Mouse (Mus musculus): ENCODE data around the gene Anxa3.

The Anxa3 gene

GRCm38 (mm10) chr5:96792936-96793718 lies at the start of gene Anxa3:
Gene Anxa3, plus strand, starts transcription at chr5:96793339.
- DNase-seq (ENCODE audit: low spot score in 2 of 2): no peak

DNA sequence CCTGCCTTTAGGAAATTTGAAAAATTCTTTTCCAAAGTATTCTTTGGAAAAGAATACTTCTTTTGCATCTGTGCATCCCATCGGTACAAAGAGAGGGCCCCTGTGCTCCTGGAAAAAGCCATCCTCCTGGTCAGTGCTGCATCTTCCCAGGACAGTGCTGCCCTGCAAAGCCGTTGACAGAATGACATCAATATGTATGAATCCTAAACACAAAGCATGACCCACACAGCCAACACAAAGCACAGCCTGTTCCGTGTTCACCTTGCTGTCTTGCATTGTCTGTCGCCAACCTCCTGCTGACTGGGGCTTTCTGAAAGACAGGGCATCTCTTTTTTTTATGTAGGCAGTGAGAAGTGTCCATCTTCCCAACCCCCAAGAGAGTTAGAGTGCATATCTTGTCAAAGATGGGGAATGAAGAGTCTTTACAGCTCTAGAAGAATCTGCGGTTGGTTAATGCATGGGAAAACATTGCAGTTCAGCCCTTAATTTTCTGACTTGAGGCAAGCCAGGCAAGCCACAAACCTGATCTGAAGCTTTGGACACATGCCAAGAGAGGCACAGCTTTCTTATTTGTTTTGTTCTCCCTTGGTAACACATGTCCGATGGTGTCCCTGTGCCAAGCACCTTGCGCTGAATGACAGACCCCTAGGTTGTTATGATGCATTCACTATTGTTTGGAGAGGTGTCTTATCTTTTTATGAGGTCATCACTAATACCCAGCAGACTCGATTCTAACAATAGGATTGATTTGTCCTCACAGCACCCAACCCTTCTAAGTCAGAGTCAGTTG lies 45.7 kb upstream of the Anxa3 start:
- no peak for DNase-seq (ENCODE audit: low spot score in 2 of 2)

- no peak for DNase-seq (ENCODE audit: low spot score in 2 of 2)
Measured at GRCm38 (mm10) chr5:96757615-96758014, 35.5 kb upstream of the Anxa3 start.

DNA sequence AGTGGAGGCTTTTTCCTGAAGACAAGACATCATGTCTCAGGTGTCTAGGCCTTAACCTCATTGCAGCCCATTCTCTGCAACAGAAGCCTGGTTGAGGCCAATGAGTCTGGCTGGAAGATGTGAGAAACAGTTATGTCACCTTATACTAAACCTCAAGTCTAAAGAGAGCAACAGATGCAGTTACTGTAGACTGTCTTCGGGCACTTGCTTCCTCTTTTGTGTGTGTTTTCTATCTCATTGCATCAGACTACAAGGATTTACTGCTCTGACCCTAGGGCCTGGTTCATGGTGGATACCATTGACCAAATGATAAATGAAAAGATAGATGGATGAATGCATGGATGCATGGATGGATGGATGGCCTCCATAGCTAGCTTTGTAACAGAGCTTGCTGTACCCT lies 31.1 kb upstream of the Anxa3 start:
- no peak for DNase-seq (ENCODE audit: low spot score in 2 of 2)

DNA sequence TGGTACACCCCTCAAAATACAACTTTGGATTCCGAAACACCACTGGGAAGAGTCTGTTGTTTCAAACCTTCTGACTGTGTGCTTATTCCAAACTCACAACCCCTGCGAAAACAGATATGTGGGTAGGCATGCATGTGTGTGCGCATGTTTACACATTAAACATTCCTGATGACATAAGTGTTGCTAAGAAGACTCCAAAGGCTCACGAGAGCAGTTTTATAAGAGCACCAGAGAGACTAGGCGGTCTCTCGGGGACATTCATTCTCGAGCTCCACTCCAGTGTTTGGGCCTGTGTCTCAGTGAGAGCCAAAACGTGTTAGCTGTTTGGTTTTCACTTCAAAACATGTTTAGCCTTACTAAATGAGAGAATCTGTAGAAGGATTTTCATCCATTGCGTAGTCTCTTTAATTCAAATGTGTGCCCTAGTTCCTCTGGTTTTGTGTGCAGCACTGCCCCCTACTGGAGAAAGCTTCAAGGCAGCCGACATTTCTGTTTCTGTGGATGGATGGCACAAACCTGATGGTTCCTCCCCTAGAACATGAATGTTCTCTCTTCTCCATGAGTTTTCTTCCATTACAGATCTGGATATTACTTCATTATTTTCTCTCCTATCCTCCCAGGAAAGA lies 24.2 kb upstream of the Anxa3 start:
- peak; percentile 61 to 70 for DNase-seq (ENCODE audit: low spot score in 2 of 2)

- DNase-seq (ENCODE audit: low spot score in 2 of 2): no peak
Measured at GRCm38 (mm10) chr5:96783506-96784288, 9.4 kb upstream of the Anxa3 start.

GRCm38 (mm10) chr5:96785096-96785495 lies 8.0 kb upstream of the Anxa3 start:
- no peak for DNase-seq (ENCODE audit: low spot score in 2 of 2)

DNA sequence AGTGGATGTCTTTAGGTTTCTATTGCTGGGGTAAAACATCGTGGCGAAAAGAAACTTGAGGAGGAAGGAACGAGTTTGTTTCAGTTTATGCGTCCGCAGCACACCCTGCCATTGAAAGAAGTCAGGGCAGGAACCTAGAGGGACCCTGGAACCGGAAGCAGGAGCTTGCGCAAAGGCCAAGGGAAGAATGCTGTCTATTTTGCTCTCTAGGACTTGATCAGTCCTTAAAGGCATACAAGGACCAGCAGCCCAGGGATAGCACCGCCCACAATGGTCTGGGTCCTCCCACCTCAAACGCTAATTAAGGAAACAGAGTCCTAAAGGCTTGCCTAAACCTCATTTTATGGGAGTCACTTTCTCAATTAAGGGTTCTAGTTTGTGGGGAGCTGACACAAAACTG lies 717 bp upstream of the Anxa3 start:
- no peak for DNase-seq (ENCODE audit: low spot score in 2 of 2)

- DNase-seq (ENCODE audit: low spot score in 2 of 2): no peak
Measured at GRCm38 (mm10) chr5:96793953-96794635, 955 bp downstream of the Anxa3 start.

DNA sequence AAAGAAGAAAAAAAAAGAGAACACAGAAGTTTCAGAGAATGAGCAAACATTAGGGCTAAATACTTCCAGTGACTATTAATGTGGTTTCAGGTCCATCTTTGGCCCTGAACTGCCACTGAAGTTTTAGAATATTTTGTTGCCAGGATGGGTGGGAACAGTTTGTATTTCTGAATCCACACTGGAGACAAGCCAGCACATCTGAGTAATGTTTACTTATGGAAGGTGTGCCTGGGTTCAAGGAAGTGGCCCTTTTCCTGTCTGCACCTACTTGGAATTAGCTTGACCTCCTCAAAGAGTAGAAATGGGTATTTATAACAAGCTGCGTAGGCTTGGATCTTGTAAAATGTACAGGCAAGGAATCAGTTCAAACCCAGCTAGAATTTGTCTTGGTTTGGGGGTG lies 2.6 kb downstream of the Anxa3 start:
- DNase-seq (ENCODE audit: low spot score in 2 of 2): no peak

GRCm38 (mm10) chr5:96797465-96797864 lies 4.3 kb downstream of the Anxa3 start:
- DNase-seq (ENCODE audit: low spot score in 2 of 2): no peak

DNA sequence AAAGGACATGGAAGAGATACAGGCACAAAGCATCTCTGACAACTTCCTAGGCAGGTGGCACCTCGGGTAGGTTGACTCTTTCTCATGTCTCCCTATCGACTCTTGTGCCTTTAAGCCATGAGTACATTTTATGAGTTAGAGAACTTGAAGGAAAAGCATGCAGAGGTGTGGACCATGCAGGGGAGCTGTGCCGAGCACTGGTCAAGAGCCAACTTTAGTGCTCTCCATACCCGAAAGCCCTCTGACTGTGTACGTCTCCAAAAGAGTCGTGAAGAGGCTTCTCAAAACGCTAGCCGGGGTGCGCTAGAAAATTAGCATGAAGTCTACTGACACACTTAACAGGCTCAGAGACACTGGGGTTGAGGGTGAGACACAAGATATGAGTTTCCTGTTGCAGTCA lies 6.0 kb downstream of the Anxa3 start:
- DNase-seq (ENCODE audit: low spot score in 2 of 2): no peak

DNA sequence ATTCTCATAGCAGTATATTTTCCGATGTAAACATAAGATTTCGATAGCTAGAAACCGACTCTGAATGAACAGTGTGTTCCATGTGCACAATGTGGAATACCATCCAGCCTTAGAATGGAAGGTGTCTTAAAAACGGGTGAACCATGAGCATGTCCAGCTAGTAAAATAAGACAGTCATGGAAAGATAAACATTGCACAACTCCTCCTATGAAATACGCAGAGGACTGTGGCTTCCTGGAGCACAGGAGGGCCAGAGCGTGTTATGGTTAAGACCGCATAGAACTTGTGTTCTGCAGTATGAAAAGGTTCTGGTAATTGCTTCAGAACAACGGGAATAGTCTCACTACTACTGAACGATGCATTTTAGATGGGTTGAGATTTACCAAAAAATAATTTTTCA lies 6.8 kb downstream of the Anxa3 start:
- DNase-seq (ENCODE audit: low spot score in 2 of 2): no peak

GRCm38 (mm10) chr5:96802185-96802584 lies 9.0 kb downstream of the Anxa3 start:
- DNase-seq (ENCODE audit: low spot score in 2 of 2): no peak

GRCm38 (mm10) chr5:96803091-96803490 lies 10.0 kb downstream of the Anxa3 start:
- DNase-seq (ENCODE audit: low spot score in 2 of 2): no peak

DNA sequence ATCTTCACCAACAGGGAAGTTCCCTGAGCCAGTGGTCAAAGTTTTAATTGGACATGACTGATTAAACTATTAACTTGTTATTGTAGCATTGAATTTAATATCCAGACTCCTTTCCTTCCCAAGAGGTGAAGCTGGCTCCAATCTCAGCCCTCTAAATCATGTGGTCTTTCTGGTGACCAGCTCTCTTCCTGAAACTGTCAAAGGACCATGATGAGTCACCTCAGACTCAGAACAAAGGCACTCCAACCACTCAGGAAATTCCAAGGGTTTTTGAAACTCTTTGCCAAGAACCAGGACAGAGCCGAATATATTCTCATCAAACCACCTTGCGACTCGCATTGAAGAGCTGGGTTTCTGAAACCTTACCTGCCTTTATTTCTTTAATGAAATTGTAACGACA lies 11.2 kb downstream of the Anxa3 start:
- no peak for DNase-seq (ENCODE audit: low spot score in 2 of 2)

- DNase-seq (ENCODE audit: low spot score in 2 of 2): no peak
Measured at GRCm38 (mm10) chr5:96804813-96805212, 11.7 kb downstream of the Anxa3 start.

DNA sequence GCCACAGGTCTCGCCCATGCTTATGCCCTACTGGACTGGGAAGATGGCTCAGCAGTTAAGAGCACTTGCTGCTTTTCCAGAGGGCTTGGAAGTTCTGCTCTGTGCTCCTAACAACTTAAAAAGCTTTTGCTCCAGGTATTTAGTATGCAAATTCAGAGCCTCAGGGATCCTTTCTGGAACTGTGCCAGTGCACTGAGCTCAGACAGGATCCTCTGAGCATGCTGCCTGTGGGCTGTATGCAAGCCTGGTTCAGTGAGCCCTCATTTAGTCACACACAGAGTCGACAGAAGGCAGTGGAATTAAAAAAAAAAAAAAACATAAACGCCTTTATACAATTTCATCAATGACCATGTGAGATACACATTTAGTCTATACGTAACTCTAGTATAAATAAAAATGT lies 17.5 kb downstream of the Anxa3 start:
- DNase-seq (ENCODE audit: low spot score in 2 of 2): no peak

DNA sequence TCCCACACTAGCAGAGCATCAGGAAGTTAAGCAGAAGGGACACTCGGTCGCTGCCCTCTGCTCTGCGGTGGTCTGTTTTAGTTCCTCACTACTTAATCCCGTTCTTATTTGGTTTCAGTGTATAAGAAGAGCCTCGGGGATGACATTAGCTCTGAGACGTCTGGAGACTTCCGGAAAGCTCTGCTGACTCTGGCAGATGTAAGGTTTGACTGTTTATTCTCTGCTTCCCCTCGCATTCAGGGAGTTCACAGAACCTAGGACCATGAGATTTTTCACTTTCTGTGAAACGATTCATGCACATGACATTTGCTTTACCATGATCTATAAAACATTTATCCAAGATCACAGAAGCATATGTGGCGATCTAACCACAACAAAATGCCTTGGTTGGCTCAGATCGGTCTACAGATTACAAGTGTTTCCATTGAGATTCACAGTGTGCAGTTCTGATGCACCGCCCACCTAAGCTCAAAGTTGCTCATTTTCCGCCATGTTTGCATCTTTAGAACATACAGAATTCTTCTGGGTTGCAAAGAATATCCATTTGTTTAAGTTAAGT lies 31.7 kb downstream of the Anxa3 start:
- DNase-seq (ENCODE audit: low spot score in 2 of 2): no peak

DNA sequence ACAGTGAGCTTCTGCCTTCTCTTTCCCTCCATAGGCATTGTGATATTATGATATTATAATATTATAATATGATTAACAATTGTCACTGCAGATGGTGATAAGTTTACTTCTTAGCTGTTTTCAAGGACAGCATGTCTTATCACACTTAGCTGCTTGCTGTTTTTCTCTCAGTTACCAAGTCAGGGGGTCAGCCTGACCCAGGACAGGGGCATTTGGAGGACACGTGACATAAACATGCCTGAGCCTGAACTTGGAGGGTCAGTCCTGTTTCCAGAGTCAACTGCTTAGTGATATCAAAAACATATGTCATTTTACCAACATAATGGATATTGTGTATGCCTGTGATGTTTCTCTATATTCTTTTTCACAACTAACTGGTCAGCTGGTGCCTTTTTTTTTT lies 34.0 kb downstream of the Anxa3 start:
- no peak for DNase-seq (ENCODE audit: low spot score in 2 of 2)

- DNase-seq (ENCODE audit: low spot score in 2 of 2): no peak
Measured at GRCm38 (mm10) chr5:96834338-96834737, 41.2 kb downstream of the Anxa3 start.

Measured in frontal cortex, postnatal 25 days (tissue).